Mouse (Mus musculus): ENCODE measurements around the gene Pdzd7.
A peak's percentile ranks its signal among the peaks of the same experiment; 100 is the strongest.

GRCm38 (mm10) chr19:44999647-45000046, 45.9 kb downstream of the Pdzd7 start:
- TF ChIP-seq JUND (conservative IDR thresholded peaks at IDR 0.05; ENCODE audit: low read depth, low read length) (no peak), ZC3H11A (IDR thresholded peaks at IDR 0.05; ENCODE audit: low read depth, low read length) (no peak), POLR2A (IDR thresholded peaks at IDR 0.05; ENCODE audit: low read depth, low read length) (no peak), POLR2AphosphoS2 (IDR thresholded peaks at IDR 0.05; ENCODE audit: low read depth, low read length) (no peak), MXI1 (IDR thresholded peaks at IDR 0.05; ENCODE audit: low read depth, low read length) (peak; percentile 34; the same call in 1 of the 2 replicates), ELF1 (IDR thresholded peaks at IDR 0.05; ENCODE audit: low read depth, low read length) (no peak), ZNF384 (IDR thresholded peaks at IDR 0.05; ENCODE audit: low read depth, low read length) (no peak)
